Mouse (Mus musculus): ENCODE measurements around the gene Rnf8. TPM values are rescaled to one million over a fixed set of nuclear protein-coding genes. Genes with fewer than 3 reads are reported as not detected.
"Not testable (repeated sequence)": the region's sequence is repeated elsewhere in the genome, so short reads cannot be mapped to it uniquely, and the experiment has no call there.

Gene Rnf8
- 23.1 and 23.2 TPM in 2 replicates for polyA plus RNA-seq (2012; rRNA removed)

- DNase-seq (ENCODE audit: low read depth): peak; percentile 42
These were observed at the start of gene Rnf8, which contains the start of gene Gm28043 for GRCm38 (mm10) chr17:29614115-29615023. Rnf8 (plus strand) TSS chr17:29614790. Gm28043 (plus strand) TSS chr17:29614876.

- no peak for DNase-seq (ENCODE audit: low read depth)
These were observed 49.1 kb upstream of the Rnf8 start for GRCm38 (mm10) chr17:29565521-29565920.

GRCm38 (mm10) chr17:29568435-29568834 lies 46.2 kb upstream of the Rnf8 start:
- no peak for DNase-seq (ENCODE audit: low read depth)

- no peak for DNase-seq (ENCODE audit: low read depth)
These were observed 44.8 kb upstream of the Rnf8 start for GRCm38 (mm10) chr17:29569831-29570230.

GRCm38 (mm10) chr17:29579579-29580126 lies 34.9 kb upstream of the Rnf8 start:
- DNase-seq (ENCODE audit: low read depth): no peak

GRCm38 (mm10) chr17:29583569-29583968 lies 31.0 kb upstream of the Rnf8 start:
- no peak for DNase-seq (ENCODE audit: low read depth)

- DNase-seq (ENCODE audit: low read depth): no peak
These were observed 30.3 kb upstream of the Rnf8 start for GRCm38 (mm10) chr17:29584306-29584705.

- no peak for DNase-seq (ENCODE audit: low read depth)
These were observed 29.9 kb upstream of the Rnf8 start for GRCm38 (mm10) chr17:29584737-29585136.

- DNase-seq (ENCODE audit: low read depth): no peak
These were observed 29.1 kb upstream of the Rnf8 start for GRCm38 (mm10) chr17:29585446-29585845.

GRCm38 (mm10) chr17:29586921-29587320 lies 27.7 kb upstream of the Rnf8 start:
- no peak for DNase-seq (ENCODE audit: low read depth)

- no peak for DNase-seq (ENCODE audit: low read depth)
These were observed 25.2 kb upstream of the Rnf8 start for GRCm38 (mm10) chr17:29589221-29589898.

GRCm38 (mm10) chr17:29595891-29596770 lies 18.5 kb upstream of the Rnf8 start:
- DNase-seq (ENCODE audit: low read depth): no peak

- DNase-seq (ENCODE audit: low read depth): no peak
These were observed 17.8 kb upstream of the Rnf8 start for GRCm38 (mm10) chr17:29596771-29597132.

GRCm38 (mm10) chr17:29599051-29599450 lies 15.5 kb upstream of the Rnf8 start:
- no peak for DNase-seq (ENCODE audit: low read depth)

GRCm38 (mm10) chr17:29599537-29599936 lies 15.1 kb upstream of the Rnf8 start:
- no peak for DNase-seq (ENCODE audit: low read depth)

GRCm38 (mm10) chr17:29601391-29601790 lies 13.2 kb upstream of the Rnf8 start:
- DNase-seq (ENCODE audit: low read depth): no peak

GRCm38 (mm10) chr17:29603283-29603682 lies 11.3 kb upstream of the Rnf8 start:
- no peak for DNase-seq (ENCODE audit: low read depth)

- DNase-seq (ENCODE audit: low read depth): not testable (repeated sequence)
These were observed 1.1 kb upstream of the Rnf8 start for GRCm38 (mm10) chr17:29613453-29613852.

- no peak for DNase-seq (ENCODE audit: low read depth)
These were observed 498 bp downstream of the Rnf8 start for GRCm38 (mm10) chr17:29615024-29615551.

GRCm38 (mm10) chr17:29615616-29616015 lies 1.0 kb downstream of the Rnf8 start:
- DNase-seq (ENCODE audit: low read depth): no peak

- no peak for DNase-seq (ENCODE audit: low read depth)
These were observed 4.6 kb downstream of the Rnf8 start for GRCm38 (mm10) chr17:29619231-29619630.
